Mouse (Mus musculus) erythroblast, embryonic 14.5 days (primary cell): ENCODE results near the gene Slc38a3.

Experiments
- GATA1 ChIP-seq: IDR thresholded peaks from 2 replicates; pipeline ENCODE4 v1.6.1; 2012; ENCODE audit warnings: low read length, inconsistent platforms, mixed read lengths
- TAL1 ChIP-seq: IDR thresholded peaks from 3 replicates; pipeline ENCODE4 v1.6.1; 2012; ENCODE audit warnings: low read length, inconsistent platforms, mixed read lengths

DNA sequence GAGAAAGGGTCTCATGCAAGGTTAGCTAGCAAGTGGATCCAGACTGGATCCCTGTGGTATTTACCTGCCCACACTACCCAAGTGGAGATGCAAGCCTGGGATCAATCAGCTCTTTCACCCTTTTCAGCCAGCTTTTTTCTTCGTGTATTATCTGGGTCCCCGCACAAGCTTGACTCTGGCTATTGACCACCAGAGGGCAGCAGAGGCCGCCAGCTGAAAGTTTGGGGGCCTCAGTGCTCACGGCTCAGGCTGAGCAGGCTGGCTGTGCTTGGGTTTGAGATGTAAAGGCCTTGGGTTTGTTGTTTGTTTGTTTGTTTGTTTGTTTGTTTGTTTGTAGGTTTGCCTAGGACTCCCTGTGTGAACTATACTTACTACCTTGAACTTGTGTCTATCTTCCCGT lies 23.8 kb downstream of the Slc38a3 start:
- TF ChIP-seq GATA1 = no peak; the same call in 1 of the 2 replicates
- no peak for TF ChIP-seq TAL1
